Mouse (Mus musculus): ENCODE data around the gene Tdrd3. TPM values are rescaled to one million over a fixed set of nuclear protein-coding genes. Genes with fewer than 3 reads are reported as not detected.

Gene Tdrd3
- total RNA-seq, 1 experiment from 2014 or later = 41.6 TPM

DNA sequence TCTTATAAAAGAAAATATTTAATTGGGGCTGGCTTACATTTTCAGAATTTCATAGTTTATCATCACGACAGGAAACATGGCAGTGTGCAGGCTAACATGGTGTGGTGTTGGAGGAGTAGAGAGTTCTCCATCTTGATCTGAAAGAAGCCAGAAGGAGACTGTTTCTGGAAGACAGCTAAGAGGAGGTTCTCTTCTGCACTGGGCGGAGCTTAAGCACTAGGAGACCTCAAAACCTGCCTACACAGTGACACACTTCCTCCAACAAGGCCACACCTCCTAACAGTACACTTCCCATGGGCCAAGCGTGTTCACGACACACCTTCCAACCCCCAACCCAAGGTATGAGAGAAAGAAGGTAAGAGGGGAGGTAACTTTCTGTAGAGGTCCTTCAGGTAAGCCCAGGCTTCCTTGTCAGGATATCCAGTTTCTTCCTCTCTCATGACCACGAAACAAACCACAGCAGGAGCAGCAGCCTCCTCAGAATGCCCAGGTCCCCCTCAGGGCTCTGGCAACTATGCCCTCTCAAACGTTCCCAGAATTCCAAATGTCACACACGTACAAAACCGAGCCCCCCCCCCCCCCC, 30.0 kb downstream of the Tdrd3 start:
- peak; percentile 74 for ATAC-seq (replicated peaks; ENCODE audit: low read depth, poor library complexity, severe bottlenecking)

DNA sequence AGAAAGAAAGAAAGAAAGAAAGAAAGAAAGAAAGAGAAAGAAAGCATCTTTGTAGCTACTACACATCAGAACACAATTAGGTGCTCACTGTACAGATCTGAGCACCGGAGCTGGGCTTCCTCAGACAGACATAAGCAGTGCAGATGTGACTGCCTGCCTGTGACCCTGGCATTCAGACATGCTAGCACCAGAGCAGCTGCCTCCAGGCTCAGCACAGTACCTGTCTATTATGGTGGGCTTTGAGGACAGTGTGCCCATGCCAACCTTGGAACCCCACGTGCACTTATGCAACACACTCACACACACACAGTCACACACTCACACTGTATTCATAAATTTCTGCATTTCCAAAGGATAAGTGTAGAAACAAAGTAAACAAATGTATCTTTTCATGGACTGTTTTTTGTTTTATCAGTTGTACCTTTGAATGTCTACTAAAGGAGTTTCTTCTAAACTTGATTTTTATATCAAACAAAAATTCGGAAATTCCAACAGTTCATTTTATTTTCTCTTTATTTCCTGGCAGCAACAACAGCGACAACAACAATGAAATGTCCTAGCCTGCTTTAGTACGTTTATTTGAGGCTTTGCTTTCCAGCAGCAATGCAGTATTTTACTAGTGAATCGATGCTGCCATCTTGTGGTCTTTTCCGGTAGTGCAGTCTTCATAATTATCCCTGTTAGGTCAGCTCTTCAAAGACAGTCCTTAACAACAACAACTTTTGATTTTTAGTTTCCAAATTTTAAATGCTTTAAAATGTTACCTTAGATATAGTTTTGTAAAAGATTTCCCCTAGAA, 35.4 kb downstream of the Tdrd3 start:
- peak; percentile 100 for ATAC-seq (replicated peaks; ENCODE audit: low read depth, poor library complexity, severe bottlenecking)

DNA sequence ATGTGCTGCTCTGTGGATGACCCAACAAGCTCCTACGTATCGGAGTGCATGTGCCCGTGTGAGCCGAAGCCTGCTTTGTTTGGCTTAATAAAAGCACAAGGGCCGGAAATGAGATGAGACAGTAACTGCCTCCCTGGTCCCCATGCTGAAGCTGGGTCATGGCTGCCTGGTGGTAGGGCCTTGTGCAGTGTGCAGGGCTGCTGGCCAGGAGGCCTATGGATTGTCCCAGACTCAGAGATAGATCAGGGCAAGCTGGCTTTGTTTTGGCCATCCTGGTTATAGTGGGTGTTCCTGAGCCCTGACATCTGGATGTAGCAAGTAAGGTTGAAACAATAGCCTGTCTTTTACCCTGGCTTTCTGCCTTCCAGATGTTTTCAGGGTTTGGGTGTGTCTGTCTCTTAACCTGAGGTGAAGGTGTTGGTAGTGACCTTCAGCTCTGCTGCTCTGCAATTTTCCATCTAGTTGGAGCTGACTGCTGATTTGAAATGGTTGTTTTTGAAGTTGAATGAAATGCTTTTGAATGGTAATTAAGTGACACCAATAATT, 39.3 kb downstream of the Tdrd3 start:
- no peak for ATAC-seq (replicated peaks; ENCODE audit: low read depth, poor library complexity, severe bottlenecking)

DNA sequence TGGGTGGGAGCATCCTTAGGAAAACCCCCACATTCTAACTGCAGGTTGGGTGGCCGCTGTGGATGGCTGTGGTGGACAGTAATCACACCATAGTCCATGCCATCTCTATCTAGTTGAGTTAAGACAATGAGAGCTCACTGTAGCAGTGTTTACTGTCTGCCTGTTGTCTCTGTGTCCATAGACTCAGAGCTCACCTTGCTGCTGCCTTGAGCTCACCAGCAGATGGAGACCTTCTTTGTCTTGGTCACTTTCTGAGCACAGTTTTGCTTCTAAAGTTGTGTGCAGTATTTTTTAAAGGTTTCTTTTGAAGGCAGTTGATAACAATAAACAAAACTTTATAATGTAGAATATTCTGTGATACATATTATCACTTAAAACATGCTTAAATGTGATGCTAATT, 43.3 kb downstream of the Tdrd3 start:
- no peak for ATAC-seq (replicated peaks; ENCODE audit: low read depth, poor library complexity, severe bottlenecking)

GRCm38 (mm10) chr14:87461543-87461942, 45.1 kb downstream of the Tdrd3 start:
- no peak for ATAC-seq (replicated peaks; ENCODE audit: low read depth, poor library complexity, severe bottlenecking)

DNA sequence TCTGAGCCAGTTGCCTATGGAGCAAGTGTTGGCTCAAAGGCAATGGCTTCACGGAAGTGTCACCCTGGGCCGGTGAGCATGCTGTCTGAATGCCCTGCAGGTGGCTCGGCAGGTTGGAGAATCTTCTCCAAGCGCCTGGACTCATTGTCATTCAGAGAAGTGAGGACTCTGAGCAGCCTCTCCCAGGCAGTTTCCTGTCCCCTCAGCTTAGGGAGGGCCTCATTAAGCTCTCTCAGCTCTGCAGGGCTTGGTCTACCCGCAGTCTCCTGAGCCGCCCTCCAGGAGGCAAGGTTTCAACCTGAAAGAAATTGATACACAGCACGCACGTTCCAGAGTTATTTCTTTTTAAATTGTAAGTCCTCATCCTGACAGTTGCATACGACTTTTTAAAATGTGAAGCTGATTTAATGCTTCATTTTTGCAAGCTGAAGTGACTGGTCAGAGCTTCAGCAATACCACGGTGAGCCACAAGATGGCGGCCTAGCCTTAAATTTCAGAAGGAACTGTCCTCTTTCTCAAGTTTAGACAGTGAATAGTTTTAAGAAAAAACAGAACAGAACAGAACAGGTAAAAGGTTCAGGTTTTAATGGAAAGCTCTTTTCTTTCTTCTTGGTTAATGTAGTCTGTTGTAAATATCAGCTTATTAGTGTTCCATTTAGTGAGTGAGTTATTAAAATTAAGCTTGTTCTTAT, 47.7 kb downstream of the Tdrd3 start:
- ATAC-seq (replicated peaks; ENCODE audit: low read depth, poor library complexity, severe bottlenecking) = peak; percentile 94

GRCm38 (mm10) chr14:87464655-87465054, 48.2 kb downstream of the Tdrd3 start:
- no peak for ATAC-seq (replicated peaks; ENCODE audit: low read depth, poor library complexity, severe bottlenecking)

GRCm38 (mm10) chr14:87467586-87467985, 51.1 kb downstream of the Tdrd3 start:
- ATAC-seq (replicated peaks; ENCODE audit: low read depth, poor library complexity, severe bottlenecking) = no peak

GRCm38 (mm10) chr14:87471521-87471920, 55.1 kb downstream of the Tdrd3 start:
- no peak for ATAC-seq (replicated peaks; ENCODE audit: low read depth, poor library complexity, severe bottlenecking)

- no peak for ATAC-seq (replicated peaks; ENCODE audit: low read depth, poor library complexity, severe bottlenecking)
Observed at GRCm38 (mm10) chr14:87472782-87473181, 56.3 kb downstream of the Tdrd3 start.

DNA sequence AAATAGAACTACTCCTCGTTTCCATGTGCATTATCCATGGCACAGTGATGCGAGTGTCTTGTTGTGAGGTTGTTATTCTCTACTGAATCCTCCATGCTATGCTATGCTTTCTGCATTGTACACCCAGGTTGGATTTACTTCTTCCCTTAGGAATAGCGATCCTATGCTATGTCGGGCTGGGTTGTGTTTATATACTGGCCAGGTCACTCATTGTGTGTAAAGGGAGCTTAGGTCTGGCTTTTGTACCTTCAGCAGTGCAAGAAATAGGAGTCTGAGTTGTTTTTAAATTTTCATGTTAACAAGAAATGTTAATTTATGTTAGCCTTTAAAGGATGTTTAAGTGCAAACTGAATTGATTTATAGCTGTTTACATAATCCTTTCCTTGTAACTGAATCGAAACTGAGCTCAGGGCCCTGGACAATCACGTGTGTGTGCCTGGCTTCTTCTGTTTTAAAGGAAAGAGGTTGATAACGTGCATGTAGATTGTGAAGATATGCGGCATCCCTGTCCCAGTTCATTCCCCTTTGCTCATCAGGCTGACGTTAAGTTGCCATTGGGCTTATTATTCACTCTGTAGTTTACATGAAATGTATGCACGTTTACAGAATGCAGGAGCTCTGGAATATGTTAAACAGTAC, 59.4 kb downstream of the Tdrd3 start:
- ATAC-seq (replicated peaks; ENCODE audit: low read depth, poor library complexity, severe bottlenecking) = no peak

- ATAC-seq (replicated peaks; ENCODE audit: low read depth, poor library complexity, severe bottlenecking) = peak; percentile 62
Observed at GRCm38 (mm10) chr14:87478339-87478951, 62.0 kb downstream of the Tdrd3 start.

- no peak for ATAC-seq (replicated peaks; ENCODE audit: low read depth, poor library complexity, severe bottlenecking)
Observed at GRCm38 (mm10) chr14:87485888-87486287, 69.4 kb downstream of the Tdrd3 start.

- ATAC-seq (replicated peaks; ENCODE audit: low read depth, poor library complexity, severe bottlenecking) = no peak
Observed at GRCm38 (mm10) chr14:87497955-87498594, 81.6 kb downstream of the Tdrd3 start.

GRCm38 (mm10) chr14:87505924-87506323, 89.5 kb downstream of the Tdrd3 start:
- ATAC-seq (replicated peaks; ENCODE audit: low read depth, poor library complexity, severe bottlenecking) = 0 out of 2 replicates have a peak, but pooled peaks have one; percentile 29

DNA sequence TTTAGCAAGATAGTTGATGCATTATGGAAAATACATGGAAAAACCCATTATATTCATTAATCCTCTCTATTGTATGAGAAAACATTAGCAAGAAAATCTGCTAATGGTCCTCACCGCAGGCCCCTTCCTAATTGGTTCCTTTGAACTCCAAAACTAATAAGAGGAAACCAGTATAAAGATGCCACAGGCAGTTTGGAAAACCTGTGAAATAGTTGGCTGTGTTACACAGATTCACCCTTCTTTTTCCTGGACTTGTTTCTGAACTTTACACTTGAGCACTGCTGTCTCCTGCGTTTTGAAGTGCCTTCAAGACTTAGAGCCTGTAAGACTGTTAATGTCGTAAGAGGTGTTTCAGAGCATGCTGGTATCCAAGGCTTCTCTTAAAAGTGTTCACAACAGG, 98.8 kb downstream of the Tdrd3 start:
- no peak for ATAC-seq (replicated peaks; ENCODE audit: low read depth, poor library complexity, severe bottlenecking)

DNA sequence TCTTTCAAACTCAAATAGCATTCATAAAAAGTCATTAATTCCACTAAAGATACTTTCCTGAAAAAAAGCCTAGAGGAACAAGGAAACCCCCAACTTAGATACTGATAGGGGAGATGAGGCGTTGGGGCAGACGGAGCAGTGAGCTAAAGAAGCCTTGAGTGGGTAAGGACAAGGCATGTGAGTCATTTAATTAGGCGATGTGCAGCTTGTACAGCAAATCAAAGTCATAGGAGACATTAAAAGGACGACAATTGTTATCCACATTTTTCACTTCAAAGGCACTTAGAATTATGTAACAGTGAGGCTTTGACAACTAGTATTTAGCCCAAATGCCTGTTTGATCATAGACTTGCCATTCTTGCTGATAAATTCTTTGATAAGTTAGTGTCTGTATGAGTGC, 100.9 kb downstream of the Tdrd3 start:
- no peak for ATAC-seq (replicated peaks; ENCODE audit: low read depth, poor library complexity, severe bottlenecking)

DNA sequence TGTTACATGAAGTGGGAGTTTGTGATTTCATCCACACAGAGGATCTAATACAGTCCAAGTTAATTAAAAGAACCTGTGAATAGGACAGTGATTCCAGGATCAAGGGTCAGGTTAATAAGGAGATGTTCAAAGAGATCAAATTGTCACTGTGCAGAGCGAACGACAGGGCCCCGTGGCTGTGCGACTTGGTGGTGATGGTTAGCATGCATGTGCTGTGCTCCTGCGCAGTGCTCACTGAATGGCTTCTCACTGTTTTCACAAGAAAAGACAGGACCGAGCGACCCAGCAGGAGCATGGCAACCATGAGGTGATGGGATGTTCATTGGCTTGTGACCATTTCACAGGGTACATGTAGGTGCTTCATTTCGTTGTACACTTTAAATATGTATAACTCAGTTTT, 115.4 kb downstream of the Tdrd3 start:
- ATAC-seq (replicated peaks; ENCODE audit: low read depth, poor library complexity, severe bottlenecking) = no peak

- no peak; the same call in 1 of the 2 replicates for ATAC-seq (replicated peaks; ENCODE audit: low read depth, poor library complexity, severe bottlenecking)
Observed at GRCm38 (mm10) chr14:87537127-87537819, 120.8 kb downstream of the Tdrd3 start.
